9 mouse cellular contexts compared by ENCODE assay signal in genomic region chr4:131977201-131977600, GRCm38 (mm10). TPM values are rescaled to one million over a fixed set of nuclear protein-coding genes. Genes with fewer than 3 reads are reported as not detected.
DNase-seq lines count a peak whose midpoint lies in the region; TF ChIP-seq lines count a peak whose summit lies in the region.
"Had no signal": no experiment of that assay in that cellular context is flagged by ENCODE, and none has a peak within 500 bp of the region (broad histone marks: within the 10 kb centered on the region; RNA-seq: fewer than 3 reads in every experiment).

No protein-coding gene starts in this region.

- H3K9ac ChIP-seq in liver, adult 2 months (ENCODE audit: low read depth, low read length) = no peak overlapping the region
- H3K9ac ChIP-seq: heart, embryonic 15.5 days had no signal

- H3K4me1 ChIP-seq in cerebellum, adult 2 months (ENCODE audit: control insufficient read depth, insufficient read depth, low read length) = no peaks in the 10 kb centered on the region
- H3K4me1 ChIP-seq in liver, adult 2 months (ENCODE audit: control insufficient read depth, insufficient read depth, low read length) = no peaks in the 10 kb centered on the region

- TF ChIP-seq POLR2A in cerebellum, adult 2 months (IDR thresholded peaks at IDR 0.05; ENCODE audit: borderline replicate concordance, insufficient read depth, low read length) = no peak
- TF ChIP-seq POLR2A in liver, adult 2 months (IDR thresholded peaks at IDR 0.05; ENCODE audit: extremely low read depth, insufficient read depth, low read length) = no peak

- peaks cover 74% of the 10 kb centered on the region for H3K36me3 ChIP-seq in liver, adult 2 months (ENCODE audit: control insufficient read depth, insufficient read depth, low read length)

- peak; percentile 100 for TF ChIP-seq CTCF in cerebellum, adult 2 months (IDR thresholded peaks at IDR 0.05; ENCODE audit: borderline replicate concordance, insufficient read depth, low read depth, low read length)
- TF ChIP-seq CTCF in liver, adult 2 months (IDR thresholded peaks at IDR 0.05; ENCODE audit: low read depth, low read length) = peak; percentile 99

- no peak overlapping the region for H3K4me3 ChIP-seq in cerebellum, adult 2 months (replicated peaks; ENCODE audit: insufficient read depth, low read depth, low read length)
- H3K4me3 ChIP-seq in liver, adult 2 months (ENCODE audit: insufficient read depth, low read depth, low read length) = no peak overlapping the region; the same call in 1 of the 2 replicates
- H3K4me3 ChIP-seq: heart, embryonic 15.5 days had no signal

- H3K27me3 ChIP-seq in cerebellum, adult 2 months (ENCODE audit: control insufficient read depth, insufficient read depth, low read length) = no peaks in the 10 kb centered on the region
- H3K27me3 ChIP-seq in liver, adult 2 months (ENCODE audit: control insufficient read depth, insufficient read depth, low read length) = no peaks in the 10 kb centered on the region
- H3K27me3 ChIP-seq: heart, embryonic 15.5 days had no signal

- no peak overlapping the region for H3K27ac ChIP-seq in cerebellum, adult 2 months (ENCODE audit: insufficient read depth, low read length)
- H3K27ac ChIP-seq in liver, adult 2 months (replicated peaks; ENCODE audit: insufficient read depth, low read depth, low read length) = no peak overlapping the region
- H3K27ac ChIP-seq: heart, embryonic 15.5 days had no signal

- H3K79me2 ChIP-seq in liver, adult 2 months (ENCODE audit: control insufficient read depth, insufficient read depth, low read length) = peaks cover 2% of the 10 kb centered on the region; the same call in 1 of the 2 replicates

- DNase-seq in 3134 (ENCODE audit: extremely low read depth, insufficient read length, low spot score) (peak; percentile 22), MN1 (ENCODE audit: low spot score) (peak; percentile 71)
- peak; percentile 74 to 84 for DNase-seq in cerebellum, adult 2 months
- peak; percentile 76 to 89 for DNase-seq in frontal cortex, postnatal 36 days (ENCODE audit: low spot score in 2 of 2)
- peak; percentile 52 to 78 for DNase-seq in kidney, adult 8-10 months
- peak; percentile 57 for DNase-seq in liver, adult 2 months (ENCODE audit: extremely low read depth, low read depth, low spot score)
- peak; percentile 78 for DNase-seq in ovary, postnatal 14 days (ENCODE audit: low spot score)
- DNase-seq in thymus, postnatal 14 days = peak; percentile 76

- 23% methylated on average over 4 of the region's 4 CpGs for WGBS in cerebellum, adult 2 months
- 21% methylated on average over 4 of the region's 4 CpGs for WGBS in liver, adult 2 months

RNA-seq across cellular contexts. Expression of gene Tmem200b, which starts 55.6 kb away (rescaled TPM):
- 26.3 and 29.5 TPM in 2 replicates for polyA plus RNA-seq in cerebellum, adult 2 months (2012; rRNA removed)
- total RNA-seq in liver, adult 2 months (2014; rRNA removed) = 1.7 and 2.4 TPM in 2 replicates
- 5.7 and 9.0 TPM in 2 replicates for polyA plus RNA-seq in liver, adult 2 months (2012; rRNA removed)

Comparison
In these comparisons a context has a peak if more than half of its experiments do, and no peak if none do; other contexts are left out.
1. DNase-seq: peak in every context shown above with its lines; median percentile 82 in frontal cortex, postnatal 36 days; 79 in cerebellum, adult 2 months; 78 in ovary, postnatal 14 days; 76 in thymus, postnatal 14 days; 71 in MN1; 65 in kidney, adult 8-10 months; 57 in liver, adult 2 months; 22 in 3134.